Mouse (Mus musculus): ENCODE data around the gene Bnip2. TPM values are rescaled to one million over a fixed set of nuclear protein-coding genes. Genes with fewer than 3 reads are reported as not detected.

Gene Bnip2
- total RNA-seq, 2 experiments from 2014 or later: 81.0 to 81.7 TPM

DNA sequence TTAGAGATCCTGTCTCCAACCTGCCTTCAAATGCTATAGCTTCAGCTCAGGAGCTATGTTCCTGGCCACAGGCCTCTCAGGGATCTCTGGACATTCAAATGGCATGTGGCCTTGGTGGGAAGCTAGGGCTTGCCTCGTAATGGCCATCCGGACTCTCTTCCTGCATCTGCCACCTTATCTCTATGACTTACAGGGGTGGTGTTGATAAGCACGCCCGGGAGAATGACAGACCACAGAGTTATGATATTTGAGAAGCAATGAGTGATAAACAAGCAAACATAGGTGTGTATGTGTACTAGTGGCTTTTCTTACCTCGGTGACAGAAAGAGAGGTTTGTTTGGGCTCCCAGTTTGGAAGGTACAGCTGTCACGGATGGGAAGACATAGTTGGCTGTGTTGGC lies 57.0 kb downstream of the Bnip2 start:
- no peak for DNase-seq (ENCODE audit: low spot score in 2 of 2)

DNA sequence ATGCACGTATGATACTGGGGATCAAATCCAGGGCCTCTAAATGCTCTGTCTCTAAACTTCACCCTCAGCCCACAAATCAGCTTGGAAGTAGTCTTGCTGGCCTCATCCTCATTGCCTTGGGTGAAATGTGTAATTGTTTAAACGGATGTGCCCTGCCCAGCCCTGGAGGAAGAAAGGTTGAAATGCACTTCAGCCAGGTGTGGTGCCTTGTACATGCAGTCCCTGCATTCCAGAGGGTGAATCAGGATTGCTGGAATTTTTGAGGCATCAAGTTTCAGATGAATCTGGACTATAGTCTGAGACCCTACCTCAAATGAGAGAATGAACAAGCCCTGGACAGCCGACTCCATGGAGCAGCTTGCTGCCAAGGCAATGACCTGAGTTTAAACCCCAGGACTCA lies 58.6 kb downstream of the Bnip2 start:
- DNase-seq (ENCODE audit: low spot score in 2 of 2): no peak

DNA sequence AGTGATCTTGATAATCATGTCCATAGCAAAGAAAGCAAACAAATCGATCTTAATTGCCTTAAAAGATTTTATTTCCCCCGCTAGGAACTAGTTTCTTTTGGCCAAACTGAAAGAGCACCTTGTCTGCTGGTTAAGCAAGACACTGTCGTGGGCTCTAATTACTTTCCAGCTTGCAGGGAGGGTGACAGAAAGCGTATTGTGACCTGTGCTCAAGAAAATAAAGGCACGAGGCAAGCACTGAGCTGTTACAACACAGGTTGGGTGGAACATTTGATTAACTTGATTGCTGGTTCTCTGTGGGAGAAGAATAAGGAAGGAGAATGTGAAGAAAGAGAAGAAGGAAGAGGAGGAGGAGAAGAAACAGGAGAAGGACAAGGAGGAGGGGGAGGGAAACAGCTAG lies 59.0 kb downstream of the Bnip2 start:
- no peak for DNase-seq (ENCODE audit: low spot score in 2 of 2)

DNA sequence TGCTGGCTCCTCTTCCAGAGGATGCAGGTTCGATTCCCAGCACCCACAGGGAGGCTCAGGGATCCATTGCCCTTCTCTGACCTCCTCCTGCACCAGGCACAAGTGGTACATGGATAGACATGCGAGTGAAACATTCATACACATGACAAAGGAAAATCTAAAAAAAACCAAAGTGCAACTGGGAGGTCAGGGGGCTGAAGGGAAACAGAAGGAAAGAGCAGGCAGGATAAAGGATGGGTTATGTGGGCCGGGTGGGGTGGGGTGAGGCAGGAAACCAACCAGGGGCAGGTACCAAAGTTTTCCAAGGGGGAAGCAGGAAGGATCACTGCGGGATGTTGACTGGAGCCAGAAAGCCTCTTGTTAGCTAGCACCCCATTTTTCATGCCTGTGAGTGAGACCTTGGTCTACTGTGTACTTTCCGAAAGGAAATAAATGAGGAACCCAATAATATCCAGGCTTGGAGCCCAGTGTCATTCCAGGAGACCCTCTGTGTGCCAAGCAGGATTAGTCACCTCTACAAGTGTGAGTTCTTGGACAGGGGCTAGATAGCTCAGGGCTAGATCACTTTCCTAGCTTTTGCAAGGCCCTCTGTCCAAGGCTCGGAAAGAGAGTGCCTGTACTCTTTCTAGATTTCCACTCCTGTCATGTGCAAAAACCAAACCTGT lies 59.6 kb downstream of the Bnip2 start:
- peak; percentile 23 to 48 for DNase-seq (ENCODE audit: low spot score in 2 of 2)

DNA sequence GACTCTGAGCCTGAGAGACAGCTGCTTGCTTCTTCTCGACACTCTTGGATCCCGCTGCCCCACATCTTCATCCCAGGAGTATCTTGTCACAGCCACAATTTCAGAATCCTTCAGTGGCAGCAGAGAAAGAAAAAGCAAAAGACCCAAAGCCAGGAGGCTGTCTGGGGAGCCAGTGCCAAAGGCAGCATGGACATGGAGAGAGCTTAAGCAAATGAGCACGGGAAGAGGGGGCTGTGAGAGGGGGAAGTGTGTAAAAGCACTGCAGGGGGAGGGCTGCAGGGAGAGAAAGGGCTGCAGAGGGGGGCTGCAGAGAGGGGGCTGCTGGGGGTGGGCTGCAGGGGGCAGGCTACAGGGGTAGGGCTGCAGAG lies 60.1 kb downstream of the Bnip2 start:
- DNase-seq (ENCODE audit: low spot score in 2 of 2): no peak

DNA sequence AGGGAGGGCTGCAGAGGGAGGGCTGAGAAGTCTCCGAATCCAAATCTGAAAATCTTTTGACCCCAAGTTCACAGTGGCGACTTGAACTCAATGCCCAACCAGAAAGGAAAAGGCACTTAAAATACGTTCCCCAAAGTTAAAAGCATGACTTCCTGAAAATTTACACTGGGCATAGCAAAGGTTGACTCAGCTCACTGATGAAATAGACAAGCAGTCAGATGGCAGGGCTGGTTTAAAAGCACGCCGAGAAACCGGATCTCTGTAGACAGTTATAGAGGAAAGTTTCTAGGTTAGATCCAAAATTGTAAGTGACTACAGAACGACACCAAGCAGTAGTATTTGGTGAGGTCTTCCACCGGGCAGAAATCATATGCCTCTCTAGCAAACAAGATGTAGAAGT lies 60.6 kb downstream of the Bnip2 start:
- DNase-seq (ENCODE audit: low spot score in 2 of 2): no peak

DNA sequence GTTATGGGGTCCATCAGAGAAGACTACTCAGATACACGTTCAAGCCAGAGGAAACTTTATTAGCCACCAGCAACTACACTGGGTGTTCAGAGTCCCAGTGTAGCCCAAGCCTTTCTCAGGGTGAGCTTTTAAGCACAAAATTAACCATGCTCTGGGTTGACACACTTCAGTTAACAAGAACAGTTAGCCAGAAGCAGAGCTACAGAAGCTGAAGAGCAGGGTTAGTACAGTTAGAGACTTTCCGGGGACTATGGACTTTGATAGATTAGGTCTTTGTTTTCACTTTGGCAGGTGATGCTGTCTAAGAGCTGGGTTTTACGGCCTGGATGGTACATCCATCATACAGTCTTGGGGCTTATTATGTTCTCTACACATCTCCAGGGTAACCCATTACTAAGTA lies 63.5 kb downstream of the Bnip2 start:
- DNase-seq (ENCODE audit: low spot score in 2 of 2): no peak

DNA sequence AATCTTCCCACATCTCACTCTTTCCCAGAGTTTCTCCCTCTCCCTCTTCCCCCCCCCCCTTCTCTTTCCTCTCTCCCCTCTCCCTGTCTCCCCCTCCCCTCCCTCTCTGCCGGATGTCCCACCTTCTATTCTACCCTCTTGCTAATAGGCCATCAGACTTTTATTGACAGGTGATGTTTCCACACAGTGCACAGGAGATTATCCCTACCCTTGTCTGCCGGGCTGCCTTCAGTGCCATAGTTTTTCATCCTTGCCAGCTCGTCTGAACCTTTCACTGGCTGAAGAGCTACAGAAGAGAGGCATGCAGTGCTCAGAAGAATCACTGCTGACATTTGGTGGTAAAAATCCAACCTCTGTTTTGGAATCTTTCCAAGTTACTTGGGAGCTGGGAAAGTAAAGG lies 64.1 kb downstream of the Bnip2 start:
- DNase-seq (ENCODE audit: low spot score in 2 of 2): no peak

Other genes starting within 250 kb of the Bnip2 start
- not detected for gene Foxb1, start 228.5 kb upstream of the Bnip2 start, total RNA-seq (2021)
- gene Gtf2a2, start 23.1 kb downstream of the Bnip2 start, total RNA-seq (2021): 10 to 100 TPM; 59.9 to 79.1 TPM
- gene Gcnt3, start 48.6 kb downstream of the Bnip2 start, total RNA-seq (2021): not detected
- 1 to 10 TPM; 4.0 to 4.4 TPM for gene Fam81a, start 153.1 kb downstream of the Bnip2 start, total RNA-seq (2021)
- 10 to 100 TPM; 27.9 to 34.7 TPM for gene Myo1e, start 217.9 kb downstream of the Bnip2 start, total RNA-seq (2021)